Mouse (Mus musculus): ENCODE results near the gene Chrnb2. TPM values are rescaled to one million over a fixed set of nuclear protein-coding genes. Genes with fewer than 3 reads are reported as not detected.

Chrnb2 gene
- 13.8 and 16.1 TPM in 2 replicates for polyA plus RNA-seq (2015; fragmentation: Nextera tagmentation; extraction: Ambion mirVana)

GRCm38 (mm10) chr3:89764119-89764724 is at the start of gene Chrnb2:
Gene Chrnb2 (minus strand): TSS chr3:89764632.

GRCm38 (mm10) chr3:89772968-89773709 is 8.7 kb upstream of the Chrnb2 start, which contains the start of gene Ube2q1:
Gene Ube2q1 (plus strand): TSS chr3:89773616.

GRCm38 (mm10) chr3:89714359-89715206 is 49.8 kb downstream of the Chrnb2 start, which contains the start of gene Adar:
Gene Adar (plus strand): TSS chr3:89715022.

Other genes with a start within 250 kb of the Chrnb2 start
- gene Kcnn3, start 244.5 kb downstream of the Chrnb2 start, polyA plus RNA-seq (2015; fragmentation: Nextera tagmentation; extraction: Ambion mirVana), result 9.1 and 11.3 TPM in 2 replicates
- 16.3 and 19.0 TPM in 2 replicates for gene Adar, start 49.6 kb downstream of the Chrnb2 start, polyA plus RNA-seq (2015; fragmentation: Nextera tagmentation; extraction: Ambion mirVana)
- gene Ube2q1, start 9.0 kb upstream of the Chrnb2 start, polyA plus RNA-seq (2015; fragmentation: Nextera tagmentation; extraction: Ambion mirVana), result 13.1 and 13.9 TPM in 2 replicates
- 1.3 and 1.5 TPM in 2 replicates for gene She, start 66.7 kb upstream of the Chrnb2 start, polyA plus RNA-seq (2015; fragmentation: Nextera tagmentation; extraction: Ambion mirVana)
- 2.1 and 2.5 TPM in 2 replicates for gene Il6ra, start 148.6 kb upstream of the Chrnb2 start, polyA plus RNA-seq (2015; fragmentation: Nextera tagmentation; extraction: Ambion mirVana)
- gene Atp8b2, start 198.9 kb upstream of the Chrnb2 start, polyA plus RNA-seq (2015; fragmentation: Nextera tagmentation; extraction: Ambion mirVana), result 9.8 and 10.8 TPM in 2 replicates
- gene Hax1, start 234.1 kb upstream of the Chrnb2 start, polyA plus RNA-seq (2015; fragmentation: Nextera tagmentation; extraction: Ambion mirVana), result 88.6 and 90.9 TPM in 2 replicates

Measured in neural tube, postnatal 0 days (tissue).